Mouse (Mus musculus): ENCODE measurements around the gene Ptrh2. TPM values are rescaled to one million over a fixed set of nuclear protein-coding genes. Genes with fewer than 3 reads are reported as not detected.

Ptrh2 gene
- total and polyA plus RNA-seq, 3 experiments: 29.8 to 54.5 (median 34.7) TPM

DNA sequence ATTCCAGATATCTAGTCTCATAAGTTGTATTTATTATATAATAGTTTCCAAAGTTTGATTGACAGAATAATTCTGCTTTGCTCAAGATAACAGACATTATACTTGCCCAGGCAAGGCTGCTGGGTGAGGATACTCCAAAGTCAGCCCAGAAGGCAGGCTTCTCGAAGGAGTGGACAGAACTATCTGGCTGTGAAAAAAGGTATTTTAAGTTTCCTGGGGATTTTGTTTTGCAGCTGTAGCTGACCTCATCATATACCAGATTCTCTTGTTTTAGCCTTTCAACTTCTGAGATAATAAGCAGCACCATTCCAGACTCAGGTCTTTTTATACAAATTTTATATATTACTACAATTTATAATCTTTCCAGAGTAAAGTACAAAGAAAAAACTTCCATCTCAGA, 34.2 kb upstream of the Ptrh2 start:
- H3K4me1 ChIP-seq (ENCODE audit: control insufficient read depth in 1 of 2, insufficient read depth in 2 of 2): peaks cover 13 to 87% of the 10 kb centered on the region in 2 experiments; a peak in 3 of 4 replicates
- H3K4me3 ChIP-seq (replicated peaks in 1 of 3; ENCODE audit: low read depth in 2 of 3, low read length in 2 of 3, poor library complexity in 1 of 3): peak overlapping the region in 2 of 3 experiments; percentile 19 to 68
- dilution Hi-C loops (cut with MboI; ENCODE audit: extremely low pct_ligation_motif_present, extremely low pct_unique_long_range_greater_than_20kb, low sequenced_read_pairs): no loop called here
- no peaks in the 10 kb centered on the region for H3K9me3 ChIP-seq (replicated peaks; ENCODE audit: low read length)
- no peak for DNase-seq (ENCODE audit: extremely low read depth)
- no peaks in the 10 kb centered on the region for H3K27me3 ChIP-seq (replicated peaks)
- peaks cover 5% of the 10 kb centered on the region for H3K79me2 ChIP-seq (replicated peaks; ENCODE audit: control insufficient read depth, extremely low read depth, insufficient read depth, poor library complexity, severe bottlenecking)
- H3K9ac ChIP-seq (ENCODE audit: insufficient read depth, low read depth): peak overlapping the region; percentile 34; the same call in 1 of the 2 replicates
- peak overlapping the region; percentile 22; the same call in 1 of the 2 replicates for H3K27ac ChIP-seq (ENCODE audit: insufficient read depth, low read depth)
- TF ChIP-seq JUND (conservative IDR thresholded peaks at IDR 0.05; ENCODE audit: low read depth, low read length) (0 out of 2 replicates have a peak, but pooled peaks have one; percentile 13), CHD1 (IDR thresholded peaks at IDR 0.05; ENCODE audit: low read depth, low read length) (peak; percentile 89; the same call in 1 of the 2 replicates), ETS1 (conservative IDR thresholded peaks at IDR 0.05; ENCODE audit: low read depth, low read length) (peak; percentile 55), GABPA (IDR thresholded peaks at IDR 0.05; ENCODE audit: insufficient replicate concordance, low read depth, low read length) (no peak)
- in situ Hi-C loops (cut with MboI; ENCODE audit: low pct_ligation_motif_present, low pct_unique_long_range_greater_than_20kb, low sequenced_read_pairs): no loop called here
- H3K4me2 ChIP-seq (ENCODE audit: insufficient read depth, low read depth, poor library complexity, severe bottlenecking): peak overlapping the region; percentile 54; the same call in 1 of the 2 replicates
- H3K36me3 ChIP-seq (replicated peaks in 1 of 2; ENCODE audit: control insufficient read depth in 1 of 2, insufficient read depth in 1 of 2, low read length in 1 of 2): peaks cover 2 to 14% of the 10 kb centered on the region in 2 experiments

DNA sequence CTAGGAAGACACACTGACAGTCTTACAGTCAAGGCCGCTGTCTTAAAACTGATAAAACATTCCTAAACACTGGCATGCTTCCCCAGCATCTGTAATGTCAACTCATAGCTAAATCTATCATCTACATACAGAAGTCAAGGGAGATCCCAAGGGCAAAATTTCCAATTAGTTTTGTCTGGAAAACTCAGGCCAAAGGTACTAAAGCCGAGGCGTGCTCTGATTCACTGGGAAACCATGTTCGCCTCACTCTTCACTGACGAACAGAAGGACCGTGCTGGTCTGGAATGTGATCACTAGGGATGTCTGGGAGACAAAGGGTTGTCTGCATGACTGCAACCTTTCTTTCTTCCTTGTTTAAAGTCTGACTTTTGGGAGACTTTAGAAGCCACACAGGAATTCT, 33.1 kb upstream of the Ptrh2 start:
- peaks cover 2 to 15% of the 10 kb centered on the region in 2 experiments for H3K36me3 ChIP-seq (replicated peaks in 1 of 2; ENCODE audit: control insufficient read depth in 1 of 2, insufficient read depth in 1 of 2, low read length in 1 of 2)
- no peak for DNase-seq (ENCODE audit: extremely low read depth)

GRCm38 (mm10) chr11:86652578-86652979, 31.2 kb upstream of the Ptrh2 start:
- Histone ChIP-seq H3K79me2 (replicated peaks; ENCODE audit: control insufficient read depth, extremely low read depth, insufficient read depth, poor library complexity, severe bottlenecking) (peaks cover 5% of the 10 kb centered on the region), H3K4me3 (replicated peaks in 1 of 3; ENCODE audit: low read depth in 2 of 3, low read length in 2 of 3, poor library complexity in 1 of 3) (no peak overlapping the region), H3K36me3 (replicated peaks in 1 of 2; ENCODE audit: control insufficient read depth in 1 of 2, insufficient read depth in 1 of 2, low read length in 1 of 2) (peaks cover 2 to 20% of the 10 kb centered on the region in 2 experiments), H3K4me1 (ENCODE audit: control insufficient read depth in 1 of 2, insufficient read depth in 2 of 2) (peaks cover 13 to 76% of the 10 kb centered on the region in 2 experiments; a peak in 3 of 4 replicates), H3K4me2 (ENCODE audit: insufficient read depth, low read depth, poor library complexity, severe bottlenecking) (peak overlapping the region; percentile 62), H3K27ac (ENCODE audit: insufficient read depth, low read depth) (peak overlapping the region; percentile 78), H3K27me3 (replicated peaks) (no peaks in the 10 kb centered on the region), H3K9me3 (replicated peaks; ENCODE audit: low read length) (no peaks in the 10 kb centered on the region), H3K9ac (ENCODE audit: insufficient read depth, low read depth) (peak overlapping the region; percentile 99; the same call in 1 of the 2 replicates)
- in situ Hi-C loops (cut with MboI; ENCODE audit: low pct_ligation_motif_present, low pct_unique_long_range_greater_than_20kb, low sequenced_read_pairs) (loop anchor here (5.0 to 10.0 kb wide), 2 partner anchors 75 to 352 kb away; no protein-coding TSS in a partner anchor), dilution Hi-C loops (cut with MboI; ENCODE audit: extremely low pct_ligation_motif_present, extremely low pct_unique_long_range_greater_than_20kb, low sequenced_read_pairs) (no loop called here)
- peak; percentile 83 for DNase-seq (ENCODE audit: extremely low read depth)
- TF ChIP-seq SIN3A (IDR thresholded peaks at IDR 0.05; ENCODE audit: low read length) (no peak), ZKSCAN1 (IDR thresholded peaks at IDR 0.05; ENCODE audit: borderline replicate concordance, low read depth, low read length) (no peak), IRF4 (IDR thresholded peaks at IDR 0.05; ENCODE audit: low read depth, low read length) (peak; percentile 89), TCF12 (IDR thresholded peaks at IDR 0.05; ENCODE audit: low read depth, low read length) (0 out of 2 replicates have a peak, but pooled peaks have one; percentile 41), ELF1 (IDR thresholded peaks at IDR 0.05; ENCODE audit: low read depth, low read length) (0 out of 2 replicates have a peak, but pooled peaks have one; percentile 46), POLR2A (IDR thresholded peaks at IDR 0.05; ENCODE audit: low read depth, low read length) (0 out of 2 replicates have a peak, but pooled peaks have one; percentile 45), KAT2A (IDR thresholded peaks at IDR 0.05; ENCODE audit: insufficient replicate concordance, low read length) (no peak), JUND (conservative IDR thresholded peaks at IDR 0.05; ENCODE audit: low read depth, low read length) (peak; percentile 84), ETS1 (conservative IDR thresholded peaks at IDR 0.05; ENCODE audit: low read depth, low read length) (peak; percentile 86), TBP (conservative IDR thresholded peaks at IDR 0.05; ENCODE audit: low read depth, low read length) (peak; percentile 74), RCOR1 (conservative IDR thresholded peaks at IDR 0.05; ENCODE audit: low read depth, low read length) (0 out of 2 replicates have a peak, but pooled peaks have one; percentile 52), MEF2A (IDR thresholded peaks at IDR 0.05; ENCODE audit: borderline replicate concordance, low read depth, low read length) (peak; percentile 85; the same call in 1 of the 2 replicates), UBTF (IDR thresholded peaks at IDR 0.05; ENCODE audit: low read depth, low read length) (no peak), EP300 (IDR thresholded peaks at IDR 0.05; ENCODE audit: low read length) (peak; percentile 86), MAZ (IDR thresholded peaks at IDR 0.05; ENCODE audit: low read depth, low read length) (no peak), MAFK (IDR thresholded peaks at IDR 0.05; ENCODE audit: insufficient replicate concordance, low read length) (no peak), BHLHE40 (IDR thresholded peaks at IDR 0.05; ENCODE audit: low read depth, low read length) (peak; percentile 34; the same call in 1 of the 2 replicates)

More for the DNA sequence above, 33.1 kb upstream of the Ptrh2 start:
- H3K9ac ChIP-seq (ENCODE audit: insufficient read depth, low read depth): peak overlapping the region; percentile 31; the same call in 1 of the 2 replicates
- in situ Hi-C loops (cut with MboI; ENCODE audit: low pct_ligation_motif_present, low pct_unique_long_range_greater_than_20kb, low sequenced_read_pairs) (loop anchor here (5.0 to 10.0 kb wide), 2 partner anchors 73 to 354 kb away; no protein-coding TSS in a partner anchor), dilution Hi-C loops (cut with MboI; ENCODE audit: extremely low pct_ligation_motif_present, extremely low pct_unique_long_range_greater_than_20kb, low sequenced_read_pairs) (no loop called here)
- peaks cover 5% of the 10 kb centered on the region for H3K79me2 ChIP-seq (replicated peaks; ENCODE audit: control insufficient read depth, extremely low read depth, insufficient read depth, poor library complexity, severe bottlenecking)
- TF ChIP-seq IRF4 (IDR thresholded peaks at IDR 0.05; ENCODE audit: low read depth, low read length) (no peak), USF1 (IDR thresholded peaks at IDR 0.05; ENCODE audit: low read depth, low read length) (no peak), ZNF384 (IDR thresholded peaks at IDR 0.05; ENCODE audit: low read depth, low read length) (no peak), MYC (IDR thresholded peaks at IDR 0.05; ENCODE audit: low read depth, low read length) (0 out of 2 replicates have a peak, but pooled peaks have one; percentile 40), MEF2A (IDR thresholded peaks at IDR 0.05; ENCODE audit: borderline replicate concordance, low read depth, low read length) (no peak), E2F4 (IDR thresholded peaks at IDR 0.05; ENCODE audit: insufficient replicate concordance, low read depth, low read length) (no peak), ETS1 (conservative IDR thresholded peaks at IDR 0.05; ENCODE audit: low read depth, low read length) (no peak), UBTF (IDR thresholded peaks at IDR 0.05; ENCODE audit: low read depth, low read length) (no peak)
- no peaks in the 10 kb centered on the region for H3K27me3 ChIP-seq (replicated peaks)
- H3K27ac ChIP-seq (ENCODE audit: insufficient read depth, low read depth): peak overlapping the region; percentile 74
- no peaks in the 10 kb centered on the region for H3K9me3 ChIP-seq (replicated peaks; ENCODE audit: low read length)
- H3K4me3 ChIP-seq (replicated peaks in 1 of 3; ENCODE audit: low read depth in 2 of 3, low read length in 2 of 3, poor library complexity in 1 of 3): no peak overlapping the region
- peaks cover 13 to 82% of the 10 kb centered on the region in 2 experiments; a peak in 3 of 4 replicates for H3K4me1 ChIP-seq (ENCODE audit: control insufficient read depth in 1 of 2, insufficient read depth in 2 of 2)
- H3K4me2 ChIP-seq (ENCODE audit: insufficient read depth, low read depth, poor library complexity, severe bottlenecking): 0 out of 2 replicates have a peak overlapping the region, but pooled peaks have one; percentile 22

Data from CH12.LX (cell line).